Mouse (Mus musculus) megakaryocyte, embryonic 14.5 days (primary cell): Measurements from ENCODE around the gene Srbd1.

Experiments
- FLI1 ChIP-seq: IDR thresholded peaks from 2 replicates; pipeline ENCODE4 v1.6.1; 2012; ENCODE audit warnings: low read length, inconsistent platforms, mixed read lengths
- GATA1 ChIP-seq: IDR thresholded peaks from 3 replicates; pipeline ENCODE4 v1.6.1; 2012; ENCODE audit warnings: mixed read lengths, low read length, inconsistent platforms, borderline replicate concordance

- no peak for TF ChIP-seq GATA1
- no peak for TF ChIP-seq FLI1
Measured at GRCm38 (mm10) chr17:86021231-86021630, 123.7 kb downstream of the Srbd1 start.
